8 mouse cellular contexts compared by ENCODE assay signal in the genomic region with DNA sequence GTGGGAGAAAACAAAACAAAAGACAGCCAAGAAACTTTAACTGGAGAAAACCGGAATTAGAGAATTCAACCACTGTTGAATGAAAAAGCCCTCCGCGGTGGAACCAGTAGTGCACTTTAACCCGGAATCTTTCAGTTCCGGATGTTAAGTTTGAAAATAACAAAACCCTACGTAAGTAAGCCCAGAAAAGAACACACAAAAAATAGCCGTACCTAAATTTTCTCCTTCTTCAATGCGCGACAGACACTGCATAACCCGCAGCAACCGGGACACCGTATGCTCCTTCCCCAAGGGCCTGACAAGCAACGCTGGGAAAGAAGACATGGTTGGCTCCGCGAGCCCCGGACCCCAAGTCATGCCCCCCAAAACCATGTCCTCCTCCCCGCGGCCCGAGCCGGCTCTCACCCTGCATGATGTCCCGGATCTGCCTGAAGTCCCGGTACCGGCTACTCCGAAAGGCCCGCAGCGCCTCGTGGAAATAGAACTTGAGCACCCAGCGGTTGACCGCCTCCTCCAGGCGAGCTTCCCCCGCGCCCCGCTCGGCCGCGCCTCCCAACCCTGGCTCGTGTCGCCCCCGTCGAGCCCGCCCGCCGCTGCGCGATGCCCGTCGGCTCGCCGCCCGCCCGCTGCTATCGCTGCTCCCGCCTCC. TPM values are rescaled to one million over a fixed set of nuclear protein-coding genes. Genes with fewer than 3 reads are reported as not detected.
DNase-seq lines count a peak whose midpoint lies in the region; ATAC-seq and TF ChIP-seq lines count a peak whose summit lies in the region.
"Had no signal": no experiment of that assay in that cellular context is flagged by ENCODE, and none has a peak within 500 bp of the region (broad histone marks: within the 10 kb centered on the region; RNA-seq: fewer than 3 reads in every experiment).

No protein-coding gene starts in this region.

- no peaks in the 10 kb centered on the region for H3K27me3 ChIP-seq in lung, embryonic 16.5 days (ENCODE audit: control insufficient read depth, insufficient read depth, low read depth, low read length)

- ATAC-seq in lung, embryonic 16.5 days (ENCODE audit: low read depth), result peak; percentile 80; the same call in 1 of the 2 replicates
- peak; percentile 50; the same call in 1 of the 2 replicates for ATAC-seq in granulocyte monocyte progenitor cell, adult 5-6 weeks (replicated peaks; ENCODE audit: poor library complexity, severe bottlenecking)

- H3K79me2 ChIP-seq in macrophage (ENCODE audit: inconsistent target), result peaks cover 48% of the 10 kb centered on the region

- H3K36me3 ChIP-seq in lung, embryonic 16.5 days (ENCODE audit: control insufficient read depth, insufficient read depth, low read length), result peaks cover 6% of the 10 kb centered on the region
- peaks cover 8% of the 10 kb centered on the region; the same call in 1 of the 2 replicates for H3K36me3 ChIP-seq in macrophage (ENCODE audit: inconsistent target)

- no peaks in the 10 kb centered on the region for H3K9me3 ChIP-seq in lung, embryonic 16.5 days (ENCODE audit: control insufficient read depth, low read length)

- under 1% methylated on average over 51 of the region's 53 CpGs for WGBS in lung, embryonic 16.5 days
- WGBS in bone marrow, adult 2 months, result 2% methylated on average over 53 of the region's 53 CpGs
- WGBS in macrophage (ENCODE audit: missing documents), result under 1% methylated on average over 53 of the region's 53 CpGs

- no peak for TF ChIP-seq CTCF in bone marrow, adult 2 months (IDR thresholded peaks at IDR 0.05; ENCODE audit: control insufficient read depth, insufficient read depth, low read length)

- H3K4me2 ChIP-seq in lung, embryonic 16.5 days (ENCODE audit: low read depth, low read length), result peak overlapping the region; percentile 61

- peak overlapping the region; percentile 87 for H3K4me3 ChIP-seq in lung, embryonic 16.5 days (ENCODE audit: low read length)
- peak overlapping the region; percentile 97 for H3K4me3 ChIP-seq in bone marrow, adult 2 months (replicated peaks; ENCODE audit: control insufficient read depth, low read depth, low read length)
- H3K4me3 ChIP-seq in macrophage (ENCODE audit: inconsistent target), result peak overlapping the region; percentile 82

- TF ChIP-seq POLR2A in bone marrow, adult 2 months (IDR thresholded peaks at IDR 0.05; ENCODE audit: borderline replicate concordance, control insufficient read depth, low read depth, low read length), result no peak

- H3K4me1 ChIP-seq in lung, embryonic 16.5 days (replicated peaks; ENCODE audit: control insufficient read depth, insufficient read depth, low read length), result peaks cover 11% of the 10 kb centered on the region
- peaks cover 1% of the 10 kb centered on the region for H3K4me1 ChIP-seq in bone marrow, adult 2 months (ENCODE audit: control insufficient read depth, insufficient read depth, low read length)

- peak overlapping the region; percentile 92 for H3K9ac ChIP-seq in lung, embryonic 16.5 days (ENCODE audit: low read length)

- H3K27ac ChIP-seq in lung, embryonic 16.5 days (ENCODE audit: low read length), result peak overlapping the region; percentile 93
- H3K27ac ChIP-seq in bone marrow, adult 2 months (ENCODE audit: control insufficient read depth, insufficient read depth, low read depth, low read length, poor library complexity), result peak overlapping the region; percentile 93
- H3K27ac ChIP-seq in macrophage, result peak overlapping the region; percentile 72

- DNase-seq in lung, adult 18-20 months, result no peak
- no peak for DNase-seq in adrenal gland, adult 8-10 months
- no peak for DNase-seq in right cerebral cortex, adult 18-20 months

RNA-seq across cellular contexts. Expression of gene Terf2, which starts 0.5 kb away (rescaled TPM):
- polyA plus RNA-seq in lung, embryonic 16.5 days (2015; fragmentation: Nextera tagmentation; extraction: Ambion mirVana), result 16.8 and 18.4 TPM in 2 replicates
- polyA plus RNA-seq in bone marrow, adult 2 months (2011; ENCODE audit: insufficient read depth, insufficient read length, low replicate concordance, missing spikeins), result 24.3 and 24.7 TPM in 2 replicates
- total RNA-seq in granulocyte monocyte progenitor cell, adult 5-6 weeks (2014; fragmentation: Nextera tagmentation), result 39.1 and 46.7 TPM in 2 replicates
- total RNA-seq in granulocyte monocyte progenitor cell, adult 5-6 weeks (2017), result 22.3 and 26.3 TPM in 2 replicates
- 10 to 100 TPM; 25.2 to 94.7 (median 54.3) TPM for total RNA-seq in macrophage (2018; cell fraction: chromatin; rRNA removed)
- 10 to 100 TPM in 23 of 26 experiments, 1 to 10 TPM in 3; 9.3 to 21.1 (median 15.1) TPM for total RNA-seq in macrophage (2018; cell fraction: cytosol; rRNA removed)
- total RNA-seq in macrophage (2018; cell fraction: nucleus; rRNA removed), result 10 to 100 TPM; 18.0 to 56.8 (median 28.8) TPM
- 14.2 to 26.8 TPM (median 18.9 TPM) in 3 replicates for polyA plus RNA-seq in macrophage (2018)
- 10 to 100 TPM; 20.6 to 38.9 (median 30.3) TPM for total RNA-seq in adrenal gland, adult 8-10 months (2022)

RNA-seq across cellular contexts. Expression of gene Tmed6, which starts 30.4 kb away (rescaled TPM):
- 1.7 and 1.9 TPM in 2 replicates for polyA plus RNA-seq in lung, embryonic 16.5 days (2015; fragmentation: Nextera tagmentation; extraction: Ambion mirVana)
- not detected in 2 replicates for polyA plus RNA-seq in bone marrow, adult 2 months (2011; ENCODE audit: insufficient read depth, insufficient read length, low replicate concordance, missing spikeins)
- not detected in 2 replicates for total RNA-seq in granulocyte monocyte progenitor cell, adult 5-6 weeks (2014; fragmentation: Nextera tagmentation)
- not detected in 2 replicates for total RNA-seq in granulocyte monocyte progenitor cell, adult 5-6 weeks (2017)
- not detected for total RNA-seq in macrophage (2018; cell fraction: chromatin; rRNA removed)
- not detected for total RNA-seq in macrophage (2018; cell fraction: cytosol; rRNA removed)
- not detected for total RNA-seq in macrophage (2018; cell fraction: nucleus; rRNA removed)
- not detected in 3 replicates for polyA plus RNA-seq in macrophage (2018)
- not detected for total RNA-seq in adrenal gland, adult 8-10 months (2022)
- total RNA-seq: left cerebral cortex, postnatal 14 days had no signal

RNA-seq across cellular contexts. Expression of gene Nip7, which starts 39.2 kb away (rescaled TPM):
- 68.6 and 75.3 TPM in 2 replicates for polyA plus RNA-seq in lung, embryonic 16.5 days (2015; fragmentation: Nextera tagmentation; extraction: Ambion mirVana)
- polyA plus RNA-seq in bone marrow, adult 2 months (2011; ENCODE audit: insufficient read depth, insufficient read length, low replicate concordance, missing spikeins), result 23.1 and 59.8 TPM in 2 replicates
- total RNA-seq in granulocyte monocyte progenitor cell, adult 5-6 weeks (2014; fragmentation: Nextera tagmentation), result 53.7 and 59.8 TPM in 2 replicates
- 56.1 and 67.4 TPM in 2 replicates for total RNA-seq in granulocyte monocyte progenitor cell, adult 5-6 weeks (2017)
- 10 to 100 TPM in 21 of 26 experiments, 1 to 10 TPM in 5; 3.4 to 28.9 (median 14.3) TPM for total RNA-seq in macrophage (2018; cell fraction: chromatin; rRNA removed)
- total RNA-seq in macrophage (2018; cell fraction: cytosol; rRNA removed), result 10 to 100 TPM; 13.6 to 25.8 (median 18.4) TPM
- total RNA-seq in macrophage (2018; cell fraction: nucleus; rRNA removed), result 10 to 100 TPM in 21 of 26 experiments, 1 to 10 TPM in 5; 4.0 to 25.9 (median 13.9) TPM
- polyA plus RNA-seq in macrophage (2018), result 17.4 to 38.4 TPM (median 26.7 TPM) in 3 replicates
- total RNA-seq in adrenal gland, adult 8-10 months (2022), result 10 to 100 TPM; 46.5 to 53.0 (median 48.8) TPM

RNA-seq across cellular contexts. Expression of gene Cog8, which starts 39.4 kb away (rescaled TPM):
- 28.6 and 29.6 TPM in 2 replicates for polyA plus RNA-seq in lung, embryonic 16.5 days (2015; fragmentation: Nextera tagmentation; extraction: Ambion mirVana)
- polyA plus RNA-seq in bone marrow, adult 2 months (2011; ENCODE audit: insufficient read depth, insufficient read length, low replicate concordance, missing spikeins), result 8.4 and 14.6 TPM in 2 replicates
- total RNA-seq in granulocyte monocyte progenitor cell, adult 5-6 weeks (2014; fragmentation: Nextera tagmentation), result 17.0 and 23.7 TPM in 2 replicates
- 22.3 and 25.0 TPM in 2 replicates for total RNA-seq in granulocyte monocyte progenitor cell, adult 5-6 weeks (2017)
- total RNA-seq in macrophage (2018; cell fraction: chromatin; rRNA removed), result 10 to 100 TPM in 22 of 26 experiments, 1 to 10 TPM in 4; 5.5 to 32.1 (median 16.3) TPM
- total RNA-seq in macrophage (2018; cell fraction: cytosol; rRNA removed), result 10 to 100 TPM; 10.7 to 25.2 (median 21.5) TPM
- 10 to 100 TPM in 25 of 26 experiments, 1 to 10 TPM in 1; 9.6 to 38.0 (median 19.5) TPM for total RNA-seq in macrophage (2018; cell fraction: nucleus; rRNA removed)
- polyA plus RNA-seq in macrophage (2018), result 19.3 to 23.9 TPM (median 20.0 TPM) in 3 replicates
- total RNA-seq in adrenal gland, adult 8-10 months (2022), result 10 to 100 TPM; 41.1 to 46.6 (median 44.1) TPM

RNA-seq across cellular contexts. Expression of gene Pdf, which starts 47.4 kb away (rescaled TPM):
- 32.7 and 35.5 TPM in 2 replicates for polyA plus RNA-seq in lung, embryonic 16.5 days (2015; fragmentation: Nextera tagmentation; extraction: Ambion mirVana)
- polyA plus RNA-seq in bone marrow, adult 2 months (2011; ENCODE audit: insufficient read depth, insufficient read length, low replicate concordance, missing spikeins), result 2.9 and 8.9 TPM in 2 replicates
- total RNA-seq in granulocyte monocyte progenitor cell, adult 5-6 weeks (2014; fragmentation: Nextera tagmentation), result 24.2 and 42.5 TPM in 2 replicates
- total RNA-seq in granulocyte monocyte progenitor cell, adult 5-6 weeks (2017), result 45.1 and 50.8 TPM in 2 replicates
- 1 to 10 TPM in 20 of 26 experiments, under 1 TPM in 2, not detected in 4; 0.84 to 4.3 (median 2.1) TPM for total RNA-seq in macrophage (2018; cell fraction: chromatin; rRNA removed)
- total RNA-seq in macrophage (2018; cell fraction: cytosol; rRNA removed), result 10 to 100 TPM in 3 of 26 experiments, 1 to 10 TPM in 23; 3.2 to 11.2 (median 5.9) TPM
- 1 to 10 TPM in 22 of 26 experiments, under 1 TPM in 1, not detected in 3; 0.78 to 8.7 (median 2.5) TPM for total RNA-seq in macrophage (2018; cell fraction: nucleus; rRNA removed)
- polyA plus RNA-seq in macrophage (2018), result 8.2 to 21.8 TPM (median 10.7 TPM) in 3 replicates
- 10 to 100 TPM; 64.2 to 73.1 (median 71.8) TPM for total RNA-seq in adrenal gland, adult 8-10 months (2022)
